Mouse (Mus musculus): Measurements from ENCODE around the gene Gm21094.
"Not testable (repeated sequence)": the region's sequence is repeated elsewhere in the genome, so short reads cannot be mapped to it uniquely, and the experiment has no call there.

The Gm21094 gene

DNA sequence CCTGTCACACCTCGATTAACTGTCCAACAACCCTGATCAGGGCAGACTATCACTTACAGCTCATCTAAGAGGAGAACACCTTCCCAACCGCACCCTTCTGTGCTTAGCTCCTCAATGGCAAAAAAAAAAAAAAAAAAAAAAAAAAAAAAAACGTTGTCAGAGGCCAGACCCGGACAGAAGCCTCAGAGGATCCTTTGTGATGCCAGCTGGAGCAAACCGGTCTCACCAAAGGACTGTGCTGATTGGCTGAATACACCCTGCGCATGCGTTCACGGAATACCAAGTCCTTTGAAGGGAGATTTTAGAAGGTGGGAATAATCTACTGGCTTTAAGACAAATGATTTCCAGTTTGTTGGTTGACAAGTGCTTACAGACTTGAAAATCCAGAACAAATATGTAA, at the start of gene Gm21094:
Gene Gm21094 (minus strand): TSS at position 101 of the 400 bp plus-strand sequence.
- not testable (repeated sequence) for DNase-seq
